In the genomic region with DNA sequence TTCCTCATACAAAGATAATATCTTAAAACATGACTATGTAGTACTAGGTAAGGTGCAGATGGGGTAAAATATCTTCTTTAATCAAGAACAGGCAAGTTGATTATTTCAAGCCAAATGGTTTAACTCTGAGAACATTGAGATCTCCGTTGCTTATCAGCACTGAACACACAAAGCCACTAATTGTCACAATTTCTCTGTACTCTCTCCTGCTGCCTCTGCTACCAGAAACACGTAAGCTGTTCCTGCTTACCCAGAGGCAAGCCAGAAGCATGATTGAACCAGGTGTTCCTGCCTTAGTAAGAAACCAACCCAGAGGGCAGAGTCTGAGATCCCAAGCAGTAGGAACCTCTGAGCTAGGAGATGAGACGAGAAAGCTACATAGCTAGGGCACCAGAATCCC, we compare ENCODE assay signal across 12 mouse cellular contexts.
"Had no signal": no experiment of that assay in that cellular context is flagged by ENCODE, and none has a peak within 500 bp of the region (broad histone marks: within the 10 kb centered on the region; RNA-seq: fewer than 3 reads in every experiment).

No protein-coding gene starts in this region.

- DNase-seq: retina, postnatal 1 day; right cerebral cortex, adult 18-20 months; right cerebral cortex, postnatal 14 days; right cerebral cortex, postnatal 25 days; right cerebral cortex, postnatal 4 days; spleen, adult 18-20 months; thymus, adult 18-20 months; thymus, adult 2 months; thymus, postnatal 14 days; thymus, postnatal 25 days; thymus, postnatal 36 days; thymus, postnatal 4 days had no signal
